Mouse (Mus musculus): ENCODE results near the gene Tfb2m. TPM values are rescaled to one million over a fixed set of nuclear protein-coding genes. Genes with fewer than 3 reads are reported as not detected.

The Tfb2m gene
- total and polyA plus RNA-seq, 3 experiments, result 19.3 to 20.9 TPM; not detected in 1

DNA sequence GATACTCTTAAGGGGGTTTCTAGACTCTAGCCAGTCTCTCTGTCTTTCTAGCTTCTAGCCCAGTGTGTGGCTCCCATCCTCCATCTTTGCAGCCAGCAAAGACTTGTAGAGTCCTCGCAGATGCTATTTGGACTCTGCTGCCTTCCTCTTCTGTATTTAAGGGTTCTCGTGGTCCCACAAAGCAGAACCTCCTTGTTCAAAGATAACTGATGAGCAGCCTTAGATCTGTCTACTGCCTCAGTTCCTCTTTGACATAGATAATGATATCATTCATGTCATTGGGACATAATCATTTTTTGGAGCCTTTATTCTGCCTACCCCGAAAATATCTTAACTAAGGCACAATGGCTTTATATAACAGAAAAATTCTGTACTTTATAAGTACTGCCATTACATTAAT is 37.0 kb upstream of the Tfb2m start:
- H3K4me3 ChIP-seq (ENCODE audit: control insufficient read depth in 1 of 2, insufficient read depth in 1 of 2, low read depth in 2 of 2, low read length in 2 of 2), result no peak overlapping the region
- H3K36me3 ChIP-seq (ENCODE audit: control insufficient read depth in 1 of 2, insufficient read depth in 2 of 2, low read length in 2 of 2), result peaks cover 0 to 58% of the 10 kb centered on the region in 2 experiments; a peak in 2 of 4 replicates
- TF ChIP-seq POLR2A (IDR thresholded peaks at IDR 0.05; ENCODE audit: control insufficient read depth in 1 of 2, insufficient read depth in 1 of 2, low read depth in 1 of 2, low read length in 2 of 2, poor library complexity in 1 of 2), result 0 out of 4 replicates have a peak, but pooled peaks of 1 of the 2 experiments have one; percentile 17
- 0 out of 2 replicates have a peak, but pooled peaks have one; percentile 30 for TF ChIP-seq RCOR1 (IDR thresholded peaks at IDR 0.05; ENCODE audit: low read depth, low read length)
- TF ChIP-seq ZC3H11A (IDR thresholded peaks at IDR 0.05; ENCODE audit: low read depth, low read length), result no peak
- no peak for TF ChIP-seq MXI1 (IDR thresholded peaks at IDR 0.05; ENCODE audit: low read depth, low read length)
- TF ChIP-seq MYC (IDR thresholded peaks at IDR 0.05; ENCODE audit: low read depth, low read length), result 0 out of 2 replicates have a peak, but pooled peaks have one; percentile 55
- no peak for TF ChIP-seq MYB (IDR thresholded peaks at IDR 0.05; ENCODE audit: low read depth, low read length)
- no peak for TF ChIP-seq BHLHE40 (IDR thresholded peaks at IDR 0.05; ENCODE audit: borderline replicate concordance, low read depth, low read length)
- no peak for TF ChIP-seq RAD21 (IDR thresholded peaks at IDR 0.05; ENCODE audit: low read depth, low read length)
- TF ChIP-seq ETS1 (IDR thresholded peaks at IDR 0.05; ENCODE audit: low read depth, low read length), result peak; percentile 75
- no peak for TF ChIP-seq SMC3 (IDR thresholded peaks at IDR 0.05; ENCODE audit: low read depth, low read length)
- no peak for TF ChIP-seq JUND (IDR thresholded peaks at IDR 0.05; ENCODE audit: low read depth, low read length)
- no peak for TF ChIP-seq USF2 (IDR thresholded peaks at IDR 0.05; ENCODE audit: borderline replicate concordance in 1 of 2, insufficient read depth in 1 of 2, low read depth in 1 of 2, low read length in 2 of 2)
- no peak for TF ChIP-seq KAT2A (conservative IDR thresholded peaks at IDR 0.05; ENCODE audit: low read depth, low read length)
- TF ChIP-seq EP300 (IDR thresholded peaks at IDR 0.05; ENCODE audit: low read depth in 1 of 2, low read length in 2 of 2), result peak; percentile 71 to 80
- no peak for TF ChIP-seq POLR2AphosphoS5 (IDR thresholded peaks at IDR 0.05; ENCODE audit: borderline replicate concordance, low read depth, low read length)
- no peak for TF ChIP-seq USF1 (IDR thresholded peaks at IDR 0.05; ENCODE audit: low read depth, low read length)
- peak; percentile 51; the same call in 1 of the 2 replicates for TF ChIP-seq SIN3A (IDR thresholded peaks at IDR 0.05; ENCODE audit: low read length)
- TF ChIP-seq GATA1 (IDR thresholded peaks at IDR 0.05; ENCODE audit: low read depth, low read length), result peak; percentile 85
- no peak for TF ChIP-seq ZNF384 (IDR thresholded peaks at IDR 0.05; ENCODE audit: low read depth, low read length)
- TF ChIP-seq CTCF (IDR thresholded peaks at IDR 0.05 in 2 of 3, conservative IDR thresholded peaks at IDR 0.05 in 1 of 3; ENCODE audit: control insufficient read depth in 1 of 3, insufficient read depth in 1 of 3, low read depth in 2 of 3, low read length in 3 of 3, poor library complexity in 1 of 3, severe bottlenecking in 1 of 3), result no peak
- TF ChIP-seq HCFC1 (IDR thresholded peaks at IDR 0.05; ENCODE audit: low read depth, low read length), result 0 out of 2 replicates have a peak, but pooled peaks have one; percentile 24
- TF ChIP-seq CHD1 (IDR thresholded peaks at IDR 0.05; ENCODE audit: low read depth, low read length), result no peak
- TF ChIP-seq CHD2 (IDR thresholded peaks at IDR 0.05; ENCODE audit: low read length), result no peak
- peak; percentile 62; the same call in 1 of the 2 replicates for TF ChIP-seq TCF12 (IDR thresholded peaks at IDR 0.05; ENCODE audit: low read depth, low read length)
- no peak for TF ChIP-seq ELF1 (IDR thresholded peaks at IDR 0.05; ENCODE audit: low read depth, low read length)
- no peak for TF ChIP-seq ZMIZ1 (IDR thresholded peaks at IDR 0.05; ENCODE audit: low read depth, low read length)
- no peak for TF ChIP-seq NELFE (IDR thresholded peaks at IDR 0.05; ENCODE audit: low read depth, low read length)
- TF ChIP-seq MAZ (IDR thresholded peaks at IDR 0.05; ENCODE audit: low read depth, low read length), result no peak
- no peak for TF ChIP-seq NRF1 (IDR thresholded peaks at IDR 0.05; ENCODE audit: insufficient read depth, low read depth, low read length, poor library complexity, severe bottlenecking)
- no peak for TF ChIP-seq UBTF (IDR thresholded peaks at IDR 0.05; ENCODE audit: borderline replicate concordance, insufficient read depth, low read depth, low read length)
- 0 out of 2 replicates have a peak, but pooled peaks have one; percentile 8 for TF ChIP-seq MAFK (IDR thresholded peaks at IDR 0.05; ENCODE audit: borderline replicate concordance, low read depth, low read length)
- TF ChIP-seq ZKSCAN1 (IDR thresholded peaks at IDR 0.05; ENCODE audit: low read depth, low read length), result no peak
- no peak for TF ChIP-seq TBP (IDR thresholded peaks at IDR 0.05; ENCODE audit: low read depth, low read length)
- no peak for TF ChIP-seq E2F4 (IDR thresholded peaks at IDR 0.05; ENCODE audit: borderline replicate concordance, low read depth, low read length)
- peak; percentile 30; the same call in 1 of the 2 replicates for TF ChIP-seq MAX (IDR thresholded peaks at IDR 0.05; ENCODE audit: low read length)
- TF ChIP-seq POLR2AphosphoS2 (IDR thresholded peaks at IDR 0.05; ENCODE audit: low read length), result no peak
- no peak for TF ChIP-seq GABPA (IDR thresholded peaks at IDR 0.05; ENCODE audit: low read depth, low read length)

More for the DNA sequence above, 37.0 kb upstream of the Tfb2m start:
- H3K9me3 ChIP-seq (replicated peaks; ENCODE audit: insufficient read depth, low read length), result no peaks in the 10 kb centered on the region
- no peak overlapping the region for H3K9ac ChIP-seq (ENCODE audit: control insufficient read depth, low read depth, low read length, poor library complexity, severe bottlenecking)
- H3K27me3 ChIP-seq (ENCODE audit: control insufficient read depth in 1 of 2, insufficient read depth in 2 of 2, low read length in 2 of 2), result no peaks in the 10 kb centered on the region
- DNase-seq (ENCODE audit: low read depth, low spot score), result peak; percentile 67
- no peaks in the 10 kb centered on the region for H3K79me2 ChIP-seq (ENCODE audit: control insufficient read depth, insufficient read depth, low read length, poor library complexity)
- peaks cover 44 to 57% of the 10 kb centered on the region in 2 experiments for H3K4me1 ChIP-seq (ENCODE audit: control insufficient read depth in 1 of 2, insufficient read depth in 2 of 2, low read length in 2 of 2)
- H3K27ac ChIP-seq (ENCODE audit: control insufficient read depth, low read depth, low read length), result peak overlapping the region; percentile 70

Data from MEL (cell line).